Mouse (Mus musculus): ENCODE results near the gene Tmem51. TPM values are rescaled to one million over a fixed set of nuclear protein-coding genes. Genes with fewer than 3 reads are reported as not detected.
A peak's percentile ranks its signal among the peaks of the same experiment; 100 is the strongest.

Gene Tmem51
- polyA plus RNA-seq, 1 experiment, result 16.8 TPM

DNA sequence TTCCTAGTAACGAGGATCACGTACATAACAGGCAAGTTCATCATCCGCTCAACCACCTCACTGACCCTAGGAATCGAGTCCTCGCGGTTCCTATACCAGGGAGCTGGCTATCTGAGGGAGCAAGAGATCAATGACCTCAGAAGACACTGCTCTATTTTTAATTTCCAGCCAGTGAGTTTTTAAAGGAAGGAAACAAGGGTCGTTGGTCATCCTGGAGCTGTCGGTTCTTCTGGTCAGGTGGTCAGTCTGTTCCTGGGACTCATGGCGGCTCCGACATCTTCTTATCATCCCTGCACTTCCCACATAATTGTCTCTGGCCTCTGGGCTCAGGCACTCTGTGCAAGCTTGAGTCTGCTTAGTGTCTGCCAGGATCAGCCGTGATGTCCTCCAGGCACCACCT lies 10.3 kb upstream of the Tmem51 start:
- Histone ChIP-seq H3K27me3 (ENCODE audit: control insufficient read depth, insufficient read depth, low read length, poor library complexity, severe bottlenecking) (no peaks in the 10 kb centered on the region), H3K9ac (ENCODE audit: low read depth, poor library complexity, severe bottlenecking) (no peak overlapping the region), H3K4me1 (ENCODE audit: control insufficient read depth, insufficient read depth, low read length) (no peaks in the 10 kb centered on the region), H3K4me3 (ENCODE audit: low read depth, low read length) (no peak overlapping the region), H3K36me3 (ENCODE audit: control insufficient read depth, insufficient read depth, low read length, poor library complexity, severe bottlenecking) (no peaks in the 10 kb centered on the region), H3K27ac (ENCODE audit: insufficient read depth, low read length) (no peak overlapping the region), H3K9me3 (replicated peaks; ENCODE audit: control insufficient read depth, insufficient read depth, low read length, poor library complexity, severe bottlenecking) (no peaks in the 10 kb centered on the region)
- TF ChIP-seq CTCF (IDR thresholded peaks at IDR 0.05; ENCODE audit: low read depth, low read length), result no peak
- TF ChIP-seq POLR2A (IDR thresholded peaks at IDR 0.05; ENCODE audit: insufficient read depth, low read length), result no peak
- TF ChIP-seq EP300 (IDR thresholded peaks at IDR 0.05; ENCODE audit: insufficient read depth, low read depth, low read length), result no peak

DNA sequence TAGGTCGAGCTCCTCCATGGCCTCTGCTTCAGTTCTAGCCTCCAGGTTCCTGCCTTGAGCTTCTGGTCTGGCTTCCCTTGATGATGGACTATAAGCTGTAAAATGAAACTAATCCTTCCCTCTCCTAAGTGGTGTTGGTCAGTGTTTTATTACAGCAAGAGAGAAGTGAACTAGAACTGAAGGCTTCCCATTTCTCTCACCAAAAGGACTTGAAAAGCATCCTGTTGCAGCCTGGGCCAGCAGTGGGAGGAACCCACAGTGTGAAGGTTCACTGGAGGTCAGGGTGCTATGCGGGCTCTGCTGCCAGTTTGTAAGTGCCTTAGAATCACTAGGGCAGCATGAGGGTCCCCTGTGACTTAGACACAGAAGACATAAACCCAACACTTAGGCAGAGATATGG lies 7.0 kb upstream of the Tmem51 start:
- no peak overlapping the region for H3K9ac ChIP-seq (ENCODE audit: low read depth, poor library complexity, severe bottlenecking)
- TF ChIP-seq CTCF (IDR thresholded peaks at IDR 0.05; ENCODE audit: low read depth, low read length) (no peak), EP300 (IDR thresholded peaks at IDR 0.05; ENCODE audit: insufficient read depth, low read depth, low read length) (no peak), POLR2A (IDR thresholded peaks at IDR 0.05; ENCODE audit: insufficient read depth, low read length) (no peak)
- no peaks in the 10 kb centered on the region for H3K9me3 ChIP-seq (replicated peaks; ENCODE audit: control insufficient read depth, insufficient read depth, low read length, poor library complexity, severe bottlenecking)
- no peaks in the 10 kb centered on the region for H3K4me1 ChIP-seq (ENCODE audit: control insufficient read depth, insufficient read depth, low read length)
- no peak overlapping the region for H3K4me3 ChIP-seq (ENCODE audit: low read depth, low read length)
- H3K27ac ChIP-seq (ENCODE audit: insufficient read depth, low read length), result no peak overlapping the region
- no peaks in the 10 kb centered on the region for H3K36me3 ChIP-seq (ENCODE audit: control insufficient read depth, insufficient read depth, low read length, poor library complexity, severe bottlenecking)
- no peaks in the 10 kb centered on the region for H3K27me3 ChIP-seq (ENCODE audit: control insufficient read depth, insufficient read depth, low read length, poor library complexity, severe bottlenecking)

DNA sequence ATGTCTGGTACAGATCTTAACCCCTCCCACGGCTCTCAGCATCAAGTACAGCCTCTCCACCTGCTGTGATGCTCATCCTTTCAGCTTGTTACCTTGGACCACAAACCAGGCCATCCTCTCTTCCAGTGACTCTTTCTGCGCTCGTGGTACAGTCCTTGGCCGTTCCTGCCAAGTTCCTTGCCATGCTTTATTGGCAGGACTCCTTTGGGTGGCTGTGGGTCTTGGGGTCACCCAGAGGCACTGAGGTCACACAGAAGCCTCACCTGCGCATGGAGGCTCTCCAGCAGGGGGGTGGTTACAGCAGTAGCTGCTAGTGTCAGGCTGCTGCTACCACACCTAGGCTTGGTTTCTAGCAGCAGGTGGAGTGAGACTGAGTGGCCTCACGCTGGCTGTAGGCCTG lies 5.9 kb upstream of the Tmem51 start:
- Histone ChIP-seq H3K27me3 (ENCODE audit: control insufficient read depth, insufficient read depth, low read length, poor library complexity, severe bottlenecking) (no peaks in the 10 kb centered on the region), H3K36me3 (ENCODE audit: control insufficient read depth, insufficient read depth, low read length, poor library complexity, severe bottlenecking) (no peaks in the 10 kb centered on the region), H3K27ac (ENCODE audit: insufficient read depth, low read length) (no peak overlapping the region), H3K4me1 (ENCODE audit: control insufficient read depth, insufficient read depth, low read length) (no peaks in the 10 kb centered on the region), H3K9me3 (replicated peaks; ENCODE audit: control insufficient read depth, insufficient read depth, low read length, poor library complexity, severe bottlenecking) (no peaks in the 10 kb centered on the region), H3K9ac (ENCODE audit: low read depth, poor library complexity, severe bottlenecking) (no peak overlapping the region), H3K4me3 (ENCODE audit: low read depth, low read length) (no peak overlapping the region)
- no peak for TF ChIP-seq POLR2A (IDR thresholded peaks at IDR 0.05; ENCODE audit: insufficient read depth, low read length)
- TF ChIP-seq CTCF (IDR thresholded peaks at IDR 0.05; ENCODE audit: low read depth, low read length), result no peak
- no peak for TF ChIP-seq EP300 (IDR thresholded peaks at IDR 0.05; ENCODE audit: insufficient read depth, low read depth, low read length)

DNA sequence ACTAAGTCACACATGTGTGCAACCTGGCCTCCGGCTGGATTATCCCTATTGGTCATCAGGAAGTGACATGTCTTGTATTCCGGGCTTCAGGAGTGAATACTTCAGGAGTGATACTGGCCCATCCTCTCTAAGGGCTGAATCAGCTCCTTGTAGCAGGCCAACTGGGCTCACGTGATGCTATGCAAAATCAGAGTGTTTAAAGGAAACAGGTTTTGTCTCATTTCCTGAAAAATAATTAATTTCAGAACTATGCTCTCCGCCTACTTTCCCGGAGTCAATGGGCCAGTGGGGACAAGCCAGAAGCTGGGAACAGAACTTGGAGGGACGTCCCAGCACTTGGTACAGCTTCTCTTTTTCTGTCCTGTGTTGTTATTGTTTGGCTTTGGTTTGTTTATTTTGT lies 4.7 kb upstream of the Tmem51 start:
- H3K27me3 ChIP-seq (ENCODE audit: control insufficient read depth, insufficient read depth, low read length, poor library complexity, severe bottlenecking), result no peaks in the 10 kb centered on the region
- H3K9me3 ChIP-seq (replicated peaks; ENCODE audit: control insufficient read depth, insufficient read depth, low read length, poor library complexity, severe bottlenecking), result no peaks in the 10 kb centered on the region
- TF ChIP-seq CTCF (IDR thresholded peaks at IDR 0.05; ENCODE audit: low read depth, low read length) (no peak), POLR2A (IDR thresholded peaks at IDR 0.05; ENCODE audit: insufficient read depth, low read length) (no peak), EP300 (IDR thresholded peaks at IDR 0.05; ENCODE audit: insufficient read depth, low read depth, low read length) (no peak)
- H3K9ac ChIP-seq (ENCODE audit: low read depth, poor library complexity, severe bottlenecking), result no peak overlapping the region
- no peak overlapping the region for H3K4me3 ChIP-seq (ENCODE audit: low read depth, low read length)
- H3K4me1 ChIP-seq (ENCODE audit: control insufficient read depth, insufficient read depth, low read length), result no peaks in the 10 kb centered on the region
- no peaks in the 10 kb centered on the region for H3K36me3 ChIP-seq (ENCODE audit: control insufficient read depth, insufficient read depth, low read length, poor library complexity, severe bottlenecking)
- H3K27ac ChIP-seq (ENCODE audit: insufficient read depth, low read length), result no peak overlapping the region

DNA sequence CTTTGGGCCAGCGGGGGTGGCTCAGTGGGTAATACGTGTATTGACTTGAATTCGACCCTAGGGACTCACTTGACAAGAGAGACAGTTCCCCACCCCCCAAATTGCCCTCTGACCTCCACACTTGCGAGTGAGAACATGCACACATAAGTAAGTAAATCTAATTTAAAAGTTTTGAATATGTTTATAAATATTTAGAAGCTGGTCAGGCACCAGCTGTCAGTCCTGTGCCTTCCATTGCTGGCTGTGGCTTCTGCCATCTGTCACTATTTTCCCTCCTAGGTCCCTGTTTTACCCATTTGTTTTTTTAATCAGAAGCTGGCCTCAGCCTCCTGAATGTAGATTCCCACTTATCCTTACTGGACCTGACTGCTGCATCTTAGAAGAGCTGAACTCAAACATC lies 4.3 kb upstream of the Tmem51 start:
- H3K9me3 ChIP-seq (replicated peaks; ENCODE audit: control insufficient read depth, insufficient read depth, low read length, poor library complexity, severe bottlenecking), result no peaks in the 10 kb centered on the region
- H3K27ac ChIP-seq (ENCODE audit: insufficient read depth, low read length), result no peak overlapping the region
- no peak overlapping the region for H3K4me3 ChIP-seq (ENCODE audit: low read depth, low read length)
- TF ChIP-seq EP300 (IDR thresholded peaks at IDR 0.05; ENCODE audit: insufficient read depth, low read depth, low read length) (no peak), POLR2A (IDR thresholded peaks at IDR 0.05; ENCODE audit: insufficient read depth, low read length) (no peak), CTCF (IDR thresholded peaks at IDR 0.05; ENCODE audit: low read depth, low read length) (no peak)
- no peaks in the 10 kb centered on the region for H3K36me3 ChIP-seq (ENCODE audit: control insufficient read depth, insufficient read depth, low read length, poor library complexity, severe bottlenecking)
- no peak overlapping the region for H3K9ac ChIP-seq (ENCODE audit: low read depth, poor library complexity, severe bottlenecking)
- no peaks in the 10 kb centered on the region for H3K4me1 ChIP-seq (ENCODE audit: control insufficient read depth, insufficient read depth, low read length)
- H3K27me3 ChIP-seq (ENCODE audit: control insufficient read depth, insufficient read depth, low read length, poor library complexity, severe bottlenecking), result no peaks in the 10 kb centered on the region

DNA sequence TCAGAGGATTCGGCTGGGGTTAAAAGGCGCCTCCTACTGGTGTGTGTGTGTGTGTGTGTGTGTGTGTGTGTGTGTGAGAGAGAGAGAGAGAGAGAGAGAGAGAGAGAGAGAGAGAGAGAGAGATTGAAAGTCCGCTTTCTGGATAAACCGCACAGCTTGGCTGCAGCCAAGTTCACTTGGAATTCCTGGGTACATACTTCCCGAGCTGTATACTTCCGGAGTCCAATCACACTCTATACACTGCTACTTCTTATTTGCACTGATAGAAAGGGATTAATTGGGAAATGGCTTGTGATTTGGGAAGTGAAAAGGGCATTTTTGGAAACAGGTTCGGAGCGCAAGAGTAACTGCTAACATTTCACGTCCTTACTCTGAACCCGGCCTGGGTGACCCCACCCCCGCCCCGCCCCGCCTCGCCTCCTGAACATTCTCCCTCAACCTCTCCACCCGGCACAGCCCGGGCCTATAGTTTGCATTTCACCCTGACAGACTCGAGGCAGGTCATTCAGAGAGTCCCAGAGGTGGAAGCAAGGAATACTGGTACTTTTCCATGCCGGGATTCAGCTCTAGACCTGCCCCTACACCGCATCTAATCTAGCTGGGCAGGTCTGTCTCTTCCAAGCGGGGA lies 946 bp upstream of the Tmem51 start:
- Histone ChIP-seq H3K4me3 (ENCODE audit: low read depth, low read length) (peak overlapping the region; percentile 77), H3K9me3 (replicated peaks; ENCODE audit: control insufficient read depth, insufficient read depth, low read length, poor library complexity, severe bottlenecking) (no peaks in the 10 kb centered on the region), H3K9ac (ENCODE audit: low read depth, poor library complexity, severe bottlenecking) (peak overlapping the region; percentile 77), H3K27ac (ENCODE audit: insufficient read depth, low read length) (peak overlapping the region; percentile 69), H3K4me1 (ENCODE audit: control insufficient read depth, insufficient read depth, low read length) (peaks cover 6% of the 10 kb centered on the region), H3K27me3 (ENCODE audit: control insufficient read depth, insufficient read depth, low read length, poor library complexity, severe bottlenecking) (no peaks in the 10 kb centered on the region), H3K36me3 (ENCODE audit: control insufficient read depth, insufficient read depth, low read length, poor library complexity, severe bottlenecking) (no peaks in the 10 kb centered on the region)
- no peak for TF ChIP-seq POLR2A (IDR thresholded peaks at IDR 0.05; ENCODE audit: insufficient read depth, low read length)
- no peak for TF ChIP-seq CTCF (IDR thresholded peaks at IDR 0.05; ENCODE audit: low read depth, low read length)
- no peak for TF ChIP-seq EP300 (IDR thresholded peaks at IDR 0.05; ENCODE audit: insufficient read depth, low read depth, low read length)
